Mouse (Mus musculus) bone marrow, adult 2 months (tissue): ENCODE data around the gene Srsf7.

Experiments used
- CTCF ChIP-seq: fragments of 200-500 bp; IDR thresholded peaks from 2 replicates; pipeline ENCODE4 v1.5.1; 2011; ENCODE audit warnings: low read length, control low read depth; ENCODE audit not compliant: control insufficient read depth, insufficient read depth
- POLR2A ChIP-seq: fragments of 200-500 bp; IDR thresholded peaks from 2 replicates; pipeline ENCODE4 v1.6.1; 2011; ENCODE audit warnings: low read depth, mild to moderate bottlenecking, control low read depth, low read length, borderline replicate concordance; ENCODE audit not compliant: control insufficient read depth

- TF ChIP-seq POLR2A (no peak), CTCF (no peak)
Observed at GRCm38 (mm10) chr17:80165741-80166140, 41.4 kb downstream of the Srsf7 start.
